ENCODE assay signal across 12 mouse cellular contexts in the genomic region with DNA sequence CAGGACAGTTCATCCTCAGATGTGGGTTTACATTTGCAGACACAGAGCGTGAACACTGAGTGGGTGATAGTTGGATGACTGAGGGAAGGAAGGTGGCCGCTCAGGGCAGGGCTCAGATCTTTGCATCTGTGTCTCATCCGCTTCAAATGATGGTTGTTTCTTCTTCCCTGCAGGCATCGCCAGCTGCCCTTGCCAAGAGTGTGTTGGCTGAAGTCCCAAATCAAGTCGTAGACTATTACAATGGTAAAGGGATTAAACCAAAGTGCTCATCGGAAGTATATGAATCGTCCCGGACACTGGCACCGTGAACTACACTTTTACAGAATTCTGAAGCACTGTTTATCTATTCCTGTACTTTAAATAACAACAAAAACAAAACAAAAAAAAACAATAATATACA.
"Had no signal": no experiment of that assay in that cellular context is flagged by ENCODE, and none has a peak within 500 bp of the region (broad histone marks: within the 10 kb centered on the region; RNA-seq: fewer than 3 reads in every experiment).

No protein-coding gene starts in this region.

- H3K4me3 ChIP-seq: left cerebral cortex, adult 2 months; limb, embryonic 13.5 days; stomach, embryonic 15.5 days had no signal

- H3K27ac ChIP-seq: left cerebral cortex, adult 2 months; limb, embryonic 13.5 days; liver, embryonic 14.5 days; stomach, embryonic 15.5 days had no signal

- H3K36me3 ChIP-seq: limb, embryonic 13.5 days; stomach, embryonic 15.5 days had no signal

- H3K9me3 ChIP-seq: limb, embryonic 13.5 days; stomach, embryonic 15.5 days had no signal

- ATAC-seq: midbrain, embryonic 16.5 days had no signal

- H3K9ac ChIP-seq: limb, embryonic 13.5 days; liver, embryonic 14.5 days; stomach, embryonic 15.5 days had no signal

- H3K4me2 ChIP-seq: limb, embryonic 13.5 days; stomach, embryonic 15.5 days had no signal

- H3K4me1 ChIP-seq: limb, embryonic 13.5 days; stomach, embryonic 15.5 days had no signal

- H3K27me3 ChIP-seq: limb, embryonic 13.5 days; stomach, embryonic 15.5 days had no signal

- DNase-seq: kidney, adult 2 months; kidney, postnatal 25 days; lung, adult 18-20 months; lung, postnatal 36 days; right cerebral cortex, postnatal 14 days; thymus, adult 2 months; thymus, postnatal 25 days had no signal
